Mouse (Mus musculus): ENCODE data around the gene Fads1. TPM values are rescaled to one million over a fixed set of nuclear protein-coding genes. Genes with fewer than 3 reads are reported as not detected.

Fads1 gene
- polyA plus RNA-seq, 1 experiment: 62.3 TPM

- no peaks in the 10 kb centered on the region for H3K79me3 ChIP-seq (ENCODE audit: low read depth)
- no peaks in the 10 kb centered on the region for H3K79me2 ChIP-seq (ENCODE audit: control insufficient read depth, insufficient read depth)
- H3K36me3 ChIP-seq (ENCODE audit: control insufficient read depth, insufficient read depth): no peaks in the 10 kb centered on the region
- no peak overlapping the region for H3K4me3 ChIP-seq (ENCODE audit: insufficient read depth, poor library complexity, severe bottlenecking)
- peaks cover 80% of the 10 kb centered on the region for H3K27me3 ChIP-seq (ENCODE audit: control insufficient read depth, insufficient read depth, insufficient read length)
- TF ChIP-seq CTCF (IDR thresholded peaks at IDR 0.05; ENCODE audit: control insufficient read depth, insufficient read depth, insufficient read length) (no peak), FOSL1 (IDR thresholded peaks at IDR 0.05; ENCODE audit: insufficient read depth, low read length, poor library complexity, severe bottlenecking) (no peak), USF1 (IDR thresholded peaks at IDR 0.05; ENCODE audit: low read depth) (no peak), MYOG (IDR thresholded peaks at IDR 0.05; ENCODE audit: control insufficient read depth, extremely low read depth, insufficient read length) (no peak), CEBPB (IDR thresholded peaks at IDR 0.05; ENCODE audit: low read depth) (no peak), MYOD1 (IDR thresholded peaks at IDR 0.05; ENCODE audit: control insufficient read depth, insufficient read length, low read depth) (no peak), MAX (IDR thresholded peaks at IDR 0.05) (no peak)
- H3ac ChIP-seq (ENCODE audit: control insufficient read depth, insufficient read length, low read depth): no peak overlapping the region
These were observed 49.2 kb downstream of the Fads1 start for GRCm38 (mm10) chr19:10231871-10232270.

- Histone ChIP-seq H3ac (ENCODE audit: control insufficient read depth, insufficient read length, low read depth) (no peak overlapping the region), H3K27me3 (ENCODE audit: control insufficient read depth, insufficient read depth, insufficient read length) (peaks cover 74% of the 10 kb centered on the region), H3K79me2 (ENCODE audit: control insufficient read depth, insufficient read depth) (no peaks in the 10 kb centered on the region), H3K4me3 (ENCODE audit: insufficient read depth, poor library complexity, severe bottlenecking) (no peak overlapping the region), H3K36me3 (ENCODE audit: control insufficient read depth, insufficient read depth) (no peaks in the 10 kb centered on the region), H3K79me3 (ENCODE audit: low read depth) (no peaks in the 10 kb centered on the region)
- TF ChIP-seq MYOG (IDR thresholded peaks at IDR 0.05; ENCODE audit: control insufficient read depth, extremely low read depth, insufficient read length) (no peak), CEBPB (IDR thresholded peaks at IDR 0.05; ENCODE audit: low read depth) (no peak), MYOD1 (IDR thresholded peaks at IDR 0.05; ENCODE audit: control insufficient read depth, insufficient read length, low read depth) (no peak), CTCF (IDR thresholded peaks at IDR 0.05; ENCODE audit: control insufficient read depth, insufficient read depth, insufficient read length) (no peak), MAX (IDR thresholded peaks at IDR 0.05) (no peak), FOSL1 (IDR thresholded peaks at IDR 0.05; ENCODE audit: insufficient read depth, low read length, poor library complexity, severe bottlenecking) (no peak), USF1 (IDR thresholded peaks at IDR 0.05; ENCODE audit: low read depth) (no peak)
These were observed 49.8 kb downstream of the Fads1 start for GRCm38 (mm10) chr19:10232327-10233017.

- TF ChIP-seq MAX (IDR thresholded peaks at IDR 0.05): no peak
- TF ChIP-seq MYOG (IDR thresholded peaks at IDR 0.05; ENCODE audit: control insufficient read depth, extremely low read depth, insufficient read length): no peak
- TF ChIP-seq MYOD1 (IDR thresholded peaks at IDR 0.05; ENCODE audit: control insufficient read depth, insufficient read length, low read depth): no peak
- no peak for TF ChIP-seq CEBPB (IDR thresholded peaks at IDR 0.05; ENCODE audit: low read depth)
- TF ChIP-seq FOSL1 (IDR thresholded peaks at IDR 0.05; ENCODE audit: insufficient read depth, low read length, poor library complexity, severe bottlenecking): no peak
- no peak for TF ChIP-seq USF1 (IDR thresholded peaks at IDR 0.05; ENCODE audit: low read depth)
- H3K4me3 ChIP-seq (ENCODE audit: insufficient read depth, poor library complexity, severe bottlenecking): no peak overlapping the region
These were observed 53.3 kb downstream of the Fads1 start for GRCm38 (mm10) chr19:10235784-10236565.

GRCm38 (mm10) chr19:10238477-10238876 is 55.8 kb downstream of the Fads1 start:
- no peak for TF ChIP-seq MAX (IDR thresholded peaks at IDR 0.05)
- no peak for TF ChIP-seq USF1 (IDR thresholded peaks at IDR 0.05; ENCODE audit: low read depth)
- no peak for TF ChIP-seq FOSL1 (IDR thresholded peaks at IDR 0.05; ENCODE audit: insufficient read depth, low read length, poor library complexity, severe bottlenecking)
- no peak for TF ChIP-seq MYOD1 (IDR thresholded peaks at IDR 0.05; ENCODE audit: control insufficient read depth, insufficient read length, low read depth)
- TF ChIP-seq CTCF (IDR thresholded peaks at IDR 0.05; ENCODE audit: control insufficient read depth, insufficient read depth, insufficient read length): no peak
- no peak for TF ChIP-seq CEBPB (IDR thresholded peaks at IDR 0.05; ENCODE audit: low read depth)
- TF ChIP-seq MYOG (IDR thresholded peaks at IDR 0.05; ENCODE audit: control insufficient read depth, extremely low read depth, insufficient read length): no peak
- no peaks in the 10 kb centered on the region for H3K79me2 ChIP-seq (ENCODE audit: control insufficient read depth, insufficient read depth)
- no peak overlapping the region for H3ac ChIP-seq (ENCODE audit: control insufficient read depth, insufficient read length, low read depth)
- no peak overlapping the region for H3K4me3 ChIP-seq (ENCODE audit: insufficient read depth, poor library complexity, severe bottlenecking)
- no peaks in the 10 kb centered on the region for H3K79me3 ChIP-seq (ENCODE audit: low read depth)
- no peaks in the 10 kb centered on the region for H3K36me3 ChIP-seq (ENCODE audit: control insufficient read depth, insufficient read depth)
- peaks cover 20% of the 10 kb centered on the region for H3K27me3 ChIP-seq (ENCODE audit: control insufficient read depth, insufficient read depth, insufficient read length)

More at GRCm38 (mm10) chr19:10235784-10236565, 53.3 kb downstream of the Fads1 start:
- peaks cover 45% of the 10 kb centered on the region for H3K27me3 ChIP-seq (ENCODE audit: control insufficient read depth, insufficient read depth, insufficient read length)
- H3K36me3 ChIP-seq (ENCODE audit: control insufficient read depth, insufficient read depth): no peaks in the 10 kb centered on the region
- H3K79me3 ChIP-seq (ENCODE audit: low read depth): no peaks in the 10 kb centered on the region
- H3K79me2 ChIP-seq (ENCODE audit: control insufficient read depth, insufficient read depth): no peaks in the 10 kb centered on the region
- no peak overlapping the region for H3ac ChIP-seq (ENCODE audit: control insufficient read depth, insufficient read length, low read depth)

- H3K79me2 ChIP-seq (ENCODE audit: control insufficient read depth, insufficient read depth): no peaks in the 10 kb centered on the region
- H3ac ChIP-seq (ENCODE audit: control insufficient read depth, insufficient read length, low read depth): no peak overlapping the region
- H3K79me3 ChIP-seq (ENCODE audit: low read depth): no peaks in the 10 kb centered on the region
- peaks cover 13% of the 10 kb centered on the region for H3K27me3 ChIP-seq (ENCODE audit: control insufficient read depth, insufficient read depth, insufficient read length)
- no peak for TF ChIP-seq MAX (IDR thresholded peaks at IDR 0.05)
- TF ChIP-seq USF1 (IDR thresholded peaks at IDR 0.05; ENCODE audit: low read depth): no peak
- no peak for TF ChIP-seq FOSL1 (IDR thresholded peaks at IDR 0.05; ENCODE audit: insufficient read depth, low read length, poor library complexity, severe bottlenecking)
- no peak for TF ChIP-seq CEBPB (IDR thresholded peaks at IDR 0.05; ENCODE audit: low read depth)
- TF ChIP-seq MYOD1 (IDR thresholded peaks at IDR 0.05; ENCODE audit: control insufficient read depth, insufficient read length, low read depth): no peak
- TF ChIP-seq MYOG (IDR thresholded peaks at IDR 0.05; ENCODE audit: control insufficient read depth, extremely low read depth, insufficient read length): no peak
- TF ChIP-seq CTCF (IDR thresholded peaks at IDR 0.05; ENCODE audit: control insufficient read depth, insufficient read depth, insufficient read length): no peak
- H3K4me3 ChIP-seq (ENCODE audit: insufficient read depth, poor library complexity, severe bottlenecking): no peak overlapping the region
- no peaks in the 10 kb centered on the region for H3K36me3 ChIP-seq (ENCODE audit: control insufficient read depth, insufficient read depth)
These were observed 56.7 kb downstream of the Fads1 start for GRCm38 (mm10) chr19:10239419-10239818.
